Mouse (Mus musculus): ENCODE measurements around the gene Pgr. TPM values are rescaled to one million over a fixed set of nuclear protein-coding genes. Genes with fewer than 3 reads are reported as not detected.

Gene Pgr
- under 0.01 TPM in 1 of 2 replicates, not detected in the other for polyA plus RNA-seq (2012; rRNA removed)

GRCm38 (mm10) chr9:8899616-8900202 is at the start of gene Pgr:
Gene Pgr, plus strand, starts transcription at chr9:8899833.

GRCm38 (mm10) chr9:8971491-8971890 is 71.9 kb downstream of the Pgr start, which contains the start of gene Gm16485:
Gene Gm16485, plus strand, starts transcription at chr9:8971791.

Other genes with a start within 250 kb of the Pgr start
- gene Gm16485, start 72.0 kb downstream of the Pgr start, polyA plus RNA-seq (2012; rRNA removed) = not detected in 2 replicates